Mouse (Mus musculus): ENCODE measurements around the gene Tvp23a.

Tvp23a gene

DNA sequence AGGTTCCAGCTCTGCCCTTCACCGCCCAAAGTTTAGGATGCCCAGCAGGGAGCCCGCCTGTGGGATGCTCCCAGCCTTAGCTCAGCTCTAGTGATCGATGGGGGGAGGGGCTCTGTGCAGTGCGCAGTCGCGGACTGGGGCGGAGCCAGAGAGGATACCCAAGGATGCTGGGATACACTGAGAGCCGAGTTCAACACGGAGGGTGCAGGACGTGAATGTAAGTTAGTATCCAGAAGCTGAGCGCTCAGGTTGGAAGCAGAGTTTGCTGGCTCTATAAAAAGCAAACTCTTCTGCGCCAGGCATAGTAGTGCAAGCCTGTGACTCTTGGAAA lies at the start of gene Tvp23a:
Gene Tvp23a, minus strand, starts transcription at position 99 of the 331 bp plus-strand sequence.
- DNase-seq (ENCODE audit: low read depth in 1 of 2, low spot score in 2 of 2), result no peak

- no peak for DNase-seq (ENCODE audit: low read depth in 1 of 2, low spot score in 2 of 2)
Observed at GRCm38 (mm10) chr16:10495824-10496298, 48.7 kb upstream of the Tvp23a start.

- DNase-seq (ENCODE audit: low read depth in 1 of 2, low spot score in 2 of 2), result no peak
Observed at GRCm38 (mm10) chr16:10492587-10492986, 45.4 kb upstream of the Tvp23a start.

DNA sequence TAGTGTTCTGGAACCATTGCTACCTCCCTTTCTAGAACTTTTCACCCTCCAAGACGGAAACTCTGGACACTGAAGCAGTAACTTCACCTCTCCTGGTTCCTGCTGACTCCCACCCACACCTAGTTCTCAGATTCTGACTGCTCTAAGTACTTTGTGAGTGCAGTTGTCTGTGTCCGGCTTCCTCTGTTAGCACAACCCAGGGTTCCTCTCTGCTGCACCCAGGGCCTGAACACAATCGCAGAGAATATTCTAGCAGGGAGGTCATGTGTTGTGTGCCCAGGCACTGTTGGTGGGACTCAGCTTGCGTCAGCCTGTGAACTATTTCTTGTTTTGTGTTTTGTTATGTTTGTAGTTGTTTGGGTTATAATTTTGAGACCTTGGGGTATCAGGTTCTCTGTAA lies 44.6 kb upstream of the Tvp23a start:
- DNase-seq (ENCODE audit: low read depth in 1 of 2, low spot score in 2 of 2), result no peak

GRCm38 (mm10) chr16:10490503-10491150 lies 43.5 kb upstream of the Tvp23a start:
- DNase-seq (ENCODE audit: low read depth in 1 of 2, low spot score in 2 of 2), result no peak

DNA sequence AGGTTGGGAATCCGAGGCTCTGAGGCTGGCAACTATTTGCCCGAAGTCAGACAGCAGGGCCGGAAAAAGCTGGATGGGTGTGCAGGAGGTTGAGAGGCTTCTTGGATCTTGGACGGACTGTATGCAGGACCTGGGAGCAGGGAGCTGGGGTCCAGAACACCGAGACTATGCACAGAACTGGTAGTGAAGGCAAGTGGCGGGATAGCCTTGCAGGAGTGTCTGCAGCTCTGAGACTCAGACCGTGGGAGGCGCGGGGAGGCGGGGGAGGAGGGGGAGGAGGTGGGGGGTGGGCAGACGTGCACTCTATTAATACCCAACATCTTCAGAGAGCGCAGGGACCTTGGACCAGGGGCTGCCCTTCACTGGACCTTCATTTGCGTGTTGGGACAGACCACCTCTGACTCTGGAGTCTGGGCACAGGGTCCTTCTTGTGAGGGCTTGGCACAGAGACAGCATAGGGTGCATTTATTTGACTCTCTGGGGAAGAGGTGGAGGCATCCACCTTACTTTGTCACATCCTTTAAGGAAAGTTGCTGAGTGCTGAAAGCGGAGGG lies 42.8 kb upstream of the Tvp23a start:
- DNase-seq (ENCODE audit: low read depth in 1 of 2, low spot score in 2 of 2), result no peak

- no peak for DNase-seq (ENCODE audit: low read depth in 1 of 2, low spot score in 2 of 2)
Observed at GRCm38 (mm10) chr16:10489483-10489882, 42.3 kb upstream of the Tvp23a start.

DNA sequence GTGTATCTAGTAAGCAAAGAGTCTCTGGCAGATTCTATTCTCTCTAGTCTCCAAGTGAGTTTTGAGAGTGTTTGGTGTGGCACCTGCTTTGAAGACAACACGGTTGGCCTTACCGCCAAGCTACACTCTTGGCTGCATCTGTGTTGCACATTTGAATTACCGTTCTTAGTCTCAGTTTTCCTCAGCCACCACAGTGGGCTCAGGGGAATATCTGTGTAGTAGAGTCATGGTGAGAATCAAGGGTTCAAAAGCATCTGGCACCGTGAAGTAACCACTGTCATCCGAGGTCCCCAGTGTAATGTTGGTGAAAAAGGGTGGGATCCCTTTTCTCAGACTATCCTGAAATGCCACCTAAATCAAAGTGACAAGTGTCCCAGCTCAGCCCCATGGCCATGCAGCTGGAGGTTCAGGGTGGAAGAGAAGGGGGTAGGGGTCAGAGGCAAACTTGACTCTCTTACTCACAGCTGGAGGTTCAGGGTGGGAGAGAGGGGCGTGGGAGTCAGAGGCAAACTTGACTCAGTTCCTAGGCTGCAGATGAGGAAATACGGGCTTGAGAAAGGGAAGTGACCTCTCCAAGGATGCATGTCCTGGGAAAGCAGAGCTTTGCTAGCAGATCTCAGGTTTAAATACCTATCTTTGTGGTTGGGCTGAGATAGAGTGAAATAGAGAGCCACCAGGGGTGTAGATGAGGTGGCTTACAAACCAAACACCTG lies 41.8 kb upstream of the Tvp23a start:
- DNase-seq (ENCODE audit: low read depth in 1 of 2, low spot score in 2 of 2), result no peak

DNA sequence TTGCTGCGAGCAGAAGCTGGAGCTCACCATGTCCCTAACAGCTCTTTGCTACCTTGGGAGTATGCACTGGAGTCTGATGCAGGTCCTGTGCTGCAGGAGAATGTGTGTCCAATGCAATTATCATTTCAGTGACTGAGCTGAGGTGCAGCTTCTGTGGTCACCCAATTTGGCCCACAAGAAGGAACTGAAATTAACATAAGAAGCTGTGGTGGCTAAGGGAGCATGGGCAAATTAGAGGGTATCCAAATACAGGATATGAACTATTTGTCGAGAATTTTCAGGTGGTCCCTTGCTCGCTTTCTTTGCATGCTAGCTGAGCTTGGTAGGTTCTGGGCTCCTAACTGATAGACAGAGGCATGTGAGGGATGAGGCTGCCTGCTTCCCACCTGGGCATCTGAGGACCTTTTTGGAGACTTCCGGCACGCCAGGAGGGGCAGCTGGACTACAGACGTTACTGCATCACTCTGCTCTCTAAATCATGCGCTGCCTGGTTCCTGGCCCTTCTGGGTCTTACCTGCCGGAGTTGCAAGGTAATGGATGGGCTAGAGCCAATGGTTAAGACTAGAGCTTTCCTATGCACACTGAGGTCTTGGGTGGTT lies 40.8 kb upstream of the Tvp23a start:
- no peak for DNase-seq (ENCODE audit: low read depth in 1 of 2, low spot score in 2 of 2)

DNA sequence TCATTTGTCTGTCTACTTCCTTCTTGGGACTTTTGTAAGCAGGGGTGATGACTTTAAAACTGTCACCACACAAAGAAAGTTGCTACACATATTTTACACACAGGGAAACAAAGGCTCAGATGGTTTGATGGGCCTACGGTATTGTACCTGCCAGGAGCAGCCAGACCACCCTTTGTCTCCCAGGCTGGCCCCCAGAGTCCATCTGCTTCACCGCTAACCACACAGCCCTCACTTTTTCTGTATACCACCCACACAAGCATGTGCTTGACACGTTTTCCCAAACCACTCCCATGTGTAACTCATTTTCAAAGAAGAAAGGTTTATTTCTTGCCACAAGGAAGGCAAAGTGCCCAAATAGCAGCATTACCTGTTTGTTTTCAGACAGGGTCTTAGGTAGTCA lies 39.8 kb upstream of the Tvp23a start:
- DNase-seq (ENCODE audit: low read depth in 1 of 2, low spot score in 2 of 2), result no peak

DNA sequence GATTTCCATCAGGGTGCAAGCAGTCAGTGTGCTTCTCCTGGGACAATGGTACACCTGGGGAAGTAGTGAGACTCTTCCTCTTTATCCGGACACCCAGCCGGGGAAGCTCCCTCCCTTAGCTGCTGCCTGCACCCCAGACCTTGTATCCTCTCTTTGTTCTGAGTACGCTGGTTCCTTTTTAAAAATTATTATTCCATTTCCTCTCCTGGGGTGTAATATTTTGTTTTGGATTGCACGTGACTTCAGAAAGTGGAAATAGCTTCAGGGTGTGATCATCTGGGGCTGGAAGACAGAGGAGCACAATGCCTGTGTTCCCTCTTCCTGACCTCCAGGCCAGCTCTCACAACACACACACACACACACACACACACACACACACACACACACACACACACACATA lies 35.2 kb upstream of the Tvp23a start:
- DNase-seq (ENCODE audit: low read depth in 1 of 2, low spot score in 2 of 2), result no peak

GRCm38 (mm10) chr16:10479857-10480256 lies 32.7 kb upstream of the Tvp23a start, which contains the start of gene Ciita:
Gene Ciita (plus strand): TSS chr16:10480059.
- no peak for DNase-seq (ENCODE audit: low read depth in 1 of 2, low spot score in 2 of 2)

- no peak for DNase-seq (ENCODE audit: low read depth in 1 of 2, low spot score in 2 of 2)
Observed at GRCm38 (mm10) chr16:10475919-10476318, 28.8 kb upstream of the Tvp23a start.

- no peak for DNase-seq (ENCODE audit: low read depth in 1 of 2, low spot score in 2 of 2)
Observed at GRCm38 (mm10) chr16:10474956-10475355, 27.8 kb upstream of the Tvp23a start.

DNA sequence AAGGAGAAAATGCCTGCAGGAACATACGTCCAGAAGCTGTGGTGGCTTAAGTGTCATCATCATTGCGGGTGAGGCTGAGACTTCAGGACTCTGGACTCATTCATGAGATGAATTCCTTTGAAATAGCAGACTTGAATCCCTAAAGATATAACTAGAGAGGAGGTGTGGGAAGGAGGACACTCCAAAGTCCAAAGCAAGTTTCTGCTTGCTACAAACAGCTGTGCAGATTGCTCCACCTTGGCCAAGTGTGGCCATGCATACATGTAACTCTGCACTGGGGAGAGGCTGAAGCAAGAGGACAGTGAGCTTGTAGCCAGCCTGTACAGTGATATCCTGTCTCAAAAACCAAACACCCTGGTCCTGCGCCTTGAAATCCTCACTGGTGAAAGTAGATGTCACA lies 24.8 kb upstream of the Tvp23a start:
- no peak for DNase-seq (ENCODE audit: low read depth in 1 of 2, low spot score in 2 of 2)

DNA sequence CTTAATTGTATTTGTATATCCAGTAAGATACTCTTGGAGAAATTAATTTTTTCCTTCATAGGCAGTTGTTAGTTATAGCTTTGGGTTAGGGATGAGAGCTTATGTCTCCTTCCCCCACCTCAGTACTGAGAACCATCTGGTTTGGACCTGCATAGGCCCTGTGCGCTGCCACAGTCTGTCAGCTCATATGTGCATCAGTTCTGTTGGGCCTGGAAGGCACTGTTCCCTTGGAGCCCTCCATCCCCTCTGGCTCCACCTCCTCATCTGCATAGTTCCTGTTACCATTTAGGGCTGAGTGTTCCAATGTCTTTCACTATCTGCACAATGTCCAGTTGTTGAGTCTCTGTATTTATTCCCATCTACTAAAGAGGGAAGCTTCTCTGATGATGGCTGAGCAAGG lies 21.0 kb upstream of the Tvp23a start:
- no peak for DNase-seq (ENCODE audit: low read depth in 1 of 2, low spot score in 2 of 2)

GRCm38 (mm10) chr16:10467391-10468107 lies 20.4 kb upstream of the Tvp23a start:
- no peak for DNase-seq (ENCODE audit: low read depth in 1 of 2, low spot score in 2 of 2)

- DNase-seq (ENCODE audit: low read depth in 1 of 2, low spot score in 2 of 2), result no peak
Observed at GRCm38 (mm10) chr16:10465011-10465681, 18.0 kb upstream of the Tvp23a start.

GRCm38 (mm10) chr16:10461178-10461577 lies 14.0 kb upstream of the Tvp23a start:
- no peak for DNase-seq (ENCODE audit: low read depth in 1 of 2, low spot score in 2 of 2)

- DNase-seq (ENCODE audit: low read depth in 1 of 2, low spot score in 2 of 2), result no peak
Observed at GRCm38 (mm10) chr16:10460188-10460587, 13.0 kb upstream of the Tvp23a start.

DNA sequence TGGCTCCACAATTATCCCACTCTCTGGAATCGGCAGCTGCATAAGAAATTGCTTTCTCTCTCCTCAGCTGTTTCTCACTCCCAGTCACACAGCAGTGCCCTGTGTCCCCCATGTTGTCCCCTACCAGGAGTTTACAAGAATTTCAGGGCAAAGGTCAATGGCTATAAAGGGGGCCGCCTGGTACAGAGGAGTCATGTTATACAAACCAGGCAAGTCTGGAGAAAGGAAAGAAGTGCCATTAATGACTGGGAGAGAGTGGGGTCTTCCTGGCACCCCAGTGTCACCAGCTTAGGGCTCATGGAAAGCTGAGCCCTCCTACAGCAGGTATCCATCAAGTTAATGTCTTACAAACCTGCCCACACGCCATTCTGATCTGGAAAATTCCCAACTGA lies 7.4 kb upstream of the Tvp23a start:
- DNase-seq (ENCODE audit: low read depth in 1 of 2, low spot score in 2 of 2), result no peak
